Mouse (Mus musculus): ENCODE results near the gene Smim24. TPM values are rescaled to one million over a fixed set of nuclear protein-coding genes. Genes with fewer than 3 reads are reported as not detected.

Smim24 gene
- total RNA-seq (2023), result 5.3 TPM

DNA sequence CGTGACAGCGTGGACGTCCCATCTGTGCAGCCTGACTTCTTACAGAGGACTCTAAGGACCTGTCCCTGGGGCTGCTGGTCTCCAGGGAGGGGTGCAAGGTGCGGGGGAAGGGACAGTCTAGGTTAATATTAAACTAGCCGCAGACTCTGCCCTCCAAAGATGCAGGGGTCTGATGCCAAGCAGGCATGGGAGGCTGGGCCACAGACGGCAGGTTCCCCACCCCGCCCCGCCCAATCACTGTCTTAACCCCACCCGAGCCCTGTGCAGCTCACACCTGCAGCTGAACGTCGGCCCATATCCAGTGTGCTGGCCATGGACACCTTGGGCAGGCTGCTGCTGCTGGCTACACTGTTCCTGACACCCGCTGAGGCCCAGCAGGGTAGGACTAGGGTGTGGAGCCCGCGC is at the start of gene Smim24:
Smim24 (plus strand) TSS at position 271 of the 405 bp plus-strand sequence.

DNA sequence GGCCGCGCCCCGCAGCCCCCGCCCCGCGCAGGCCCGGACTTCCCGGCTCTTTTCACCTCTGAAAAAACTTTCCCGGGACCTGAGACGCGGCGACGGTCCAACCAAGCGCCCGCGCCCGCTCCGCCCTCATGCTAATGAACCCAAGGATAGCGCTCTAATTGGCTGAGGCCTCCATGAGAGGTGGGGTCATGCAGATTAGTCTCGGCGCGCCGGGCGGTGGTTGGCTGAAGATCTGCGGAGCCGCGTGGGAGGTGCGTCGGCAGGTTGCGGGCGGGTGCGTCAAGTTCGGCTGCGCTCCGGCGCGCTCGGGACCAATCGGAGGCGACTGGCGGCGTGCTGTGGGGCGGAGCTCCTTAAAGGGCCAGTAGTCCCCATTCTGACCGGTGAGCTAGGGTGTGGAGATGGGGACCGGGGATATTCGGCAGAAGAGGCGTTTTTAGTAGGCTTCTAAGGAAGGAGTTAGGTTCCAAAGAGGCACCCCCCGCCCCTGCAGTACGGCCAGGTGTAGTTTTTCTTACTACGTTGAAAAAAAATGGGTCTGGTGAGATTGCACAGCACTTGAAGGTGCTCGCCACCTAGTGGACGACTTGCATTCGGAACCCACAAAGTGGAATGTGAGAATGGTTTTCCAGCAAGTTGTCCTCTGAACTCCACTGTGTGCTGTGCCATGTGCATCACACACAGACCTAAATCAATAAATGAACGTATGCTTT is 42.3 kb upstream of the Smim24 start, which contains the start of gene Hmg20b:
Hmg20b (minus strand) TSS at position 130 of the 713 bp plus-strand sequence.

DNA sequence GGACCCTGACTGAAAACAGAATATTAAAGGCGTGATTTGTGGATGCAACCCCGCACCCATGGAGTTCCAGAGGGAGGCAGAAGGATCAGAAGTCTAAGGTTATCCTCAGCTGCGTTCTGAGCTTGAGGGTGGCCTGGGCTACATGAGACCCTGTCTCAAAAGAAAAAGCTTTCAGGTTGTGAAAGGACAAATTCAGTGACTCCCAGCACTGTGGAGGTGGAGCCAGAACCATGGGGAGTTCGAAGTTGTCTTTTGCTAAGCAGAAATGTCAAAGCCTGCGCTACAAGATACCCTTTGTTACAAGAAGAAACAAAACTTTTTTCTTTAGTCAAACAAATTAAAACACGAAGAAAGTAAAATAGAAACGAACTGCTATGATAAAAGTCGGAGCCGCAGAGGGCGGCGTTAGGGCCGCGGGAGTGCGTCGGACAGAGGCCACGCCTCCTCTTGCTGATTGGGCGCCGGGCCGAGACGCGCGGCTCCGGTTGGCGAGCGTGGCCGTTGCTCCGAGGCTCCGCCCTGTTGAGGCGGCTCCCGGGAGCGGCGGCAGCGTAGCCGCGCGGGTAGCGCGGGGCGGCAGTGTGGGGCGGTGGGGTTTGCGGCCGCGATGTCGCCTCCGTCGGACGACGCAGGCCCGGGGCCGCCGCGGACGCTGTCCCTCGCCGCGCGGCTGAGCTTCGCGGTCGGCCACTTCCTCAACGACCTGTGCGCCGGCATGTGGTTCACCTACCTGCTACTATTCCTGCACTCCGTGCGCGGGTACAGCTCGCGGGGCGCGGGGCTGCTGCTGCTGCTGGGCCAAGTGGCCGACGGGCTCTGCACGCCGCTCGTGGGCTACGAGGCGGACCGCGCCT is 35.6 kb upstream of the Smim24 start, which contains the start of gene Mfsd12:
Mfsd12 (plus strand) TSS at position 501 of the 854 bp plus-strand sequence.

DNA sequence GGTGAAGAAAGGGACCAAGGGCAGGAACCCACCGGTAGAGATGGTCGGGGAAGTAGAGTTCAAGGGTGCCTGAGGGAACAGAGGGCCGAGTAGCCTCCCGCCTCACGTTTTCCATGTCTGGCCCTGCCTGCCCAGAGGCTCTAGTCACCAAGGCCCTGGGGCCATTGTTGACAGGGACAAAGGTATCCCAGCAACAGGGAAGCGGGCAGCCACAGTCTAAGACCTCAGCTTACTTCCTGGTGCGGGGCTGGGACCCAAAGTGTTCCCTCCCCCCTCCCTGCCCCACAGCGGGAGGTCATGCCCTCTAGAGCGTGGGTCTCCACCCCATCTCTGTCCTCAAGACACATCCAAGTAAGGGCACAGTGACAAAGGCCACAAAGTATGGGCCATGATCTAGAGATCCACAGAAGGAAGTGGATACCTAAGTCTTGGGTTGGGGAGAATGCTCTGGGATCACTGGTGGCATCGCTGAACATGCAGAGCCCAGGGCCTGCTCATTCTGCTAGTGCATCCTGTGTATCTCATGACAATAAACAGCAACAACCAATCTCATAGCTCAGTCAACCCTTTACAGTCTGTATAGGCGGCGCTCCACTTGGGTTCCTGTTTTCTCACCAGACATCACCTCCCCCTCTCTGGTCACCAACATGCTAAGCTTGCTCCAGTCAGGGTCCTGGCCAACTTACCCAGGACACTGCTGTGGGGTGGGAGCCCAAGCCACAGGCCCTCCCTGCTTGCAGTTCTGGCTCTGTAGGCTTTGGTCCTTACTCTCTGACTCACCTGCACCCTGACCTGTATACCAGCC is 27.0 kb upstream of the Smim24 start, which contains the start of gene 4930404N11Rik:
4930404N11Rik (minus strand) TSS at position 145 of the 805 bp plus-strand sequence.

DNA sequence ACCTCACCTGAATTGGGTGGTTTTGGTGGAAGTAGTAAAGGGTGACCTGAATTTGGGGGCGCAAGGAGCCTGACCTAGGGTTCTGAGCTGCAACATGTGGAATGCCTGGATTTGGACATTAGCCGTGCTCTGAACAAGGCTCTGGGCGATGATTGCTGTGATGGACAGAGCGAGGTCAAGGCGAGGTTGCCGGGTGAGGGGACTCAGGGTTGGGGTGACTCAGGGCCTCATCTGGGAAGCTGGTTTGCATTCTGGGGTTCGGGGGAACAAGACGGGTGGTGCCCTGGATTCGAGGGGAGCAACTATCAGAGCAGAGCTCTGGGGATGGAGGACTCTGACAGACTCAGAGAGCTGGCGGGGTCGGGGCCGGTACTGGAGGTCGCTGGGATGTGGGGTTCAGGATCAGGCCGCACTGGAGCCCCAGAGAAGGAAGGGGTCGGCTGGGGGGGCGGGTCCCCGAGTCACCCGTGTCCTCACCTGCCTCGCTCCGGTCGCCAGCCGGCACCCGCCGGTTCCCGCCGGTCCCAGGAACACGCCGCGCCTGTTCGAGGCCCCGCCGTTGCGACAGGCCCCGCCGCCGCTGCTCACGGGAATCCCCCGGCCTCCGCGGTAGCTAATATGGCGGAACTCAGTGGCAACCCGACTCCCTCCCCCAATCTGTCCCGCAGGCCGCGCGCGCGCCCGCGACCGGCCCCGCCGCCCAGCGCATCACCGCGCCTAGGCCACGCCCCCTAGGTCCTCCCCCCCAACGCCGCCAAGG is 14.9 kb upstream of the Smim24 start, which contains the start of gene Fzr1:
Fzr1 (minus strand) TSS at position 724 of the 760 bp plus-strand sequence.

DNA sequence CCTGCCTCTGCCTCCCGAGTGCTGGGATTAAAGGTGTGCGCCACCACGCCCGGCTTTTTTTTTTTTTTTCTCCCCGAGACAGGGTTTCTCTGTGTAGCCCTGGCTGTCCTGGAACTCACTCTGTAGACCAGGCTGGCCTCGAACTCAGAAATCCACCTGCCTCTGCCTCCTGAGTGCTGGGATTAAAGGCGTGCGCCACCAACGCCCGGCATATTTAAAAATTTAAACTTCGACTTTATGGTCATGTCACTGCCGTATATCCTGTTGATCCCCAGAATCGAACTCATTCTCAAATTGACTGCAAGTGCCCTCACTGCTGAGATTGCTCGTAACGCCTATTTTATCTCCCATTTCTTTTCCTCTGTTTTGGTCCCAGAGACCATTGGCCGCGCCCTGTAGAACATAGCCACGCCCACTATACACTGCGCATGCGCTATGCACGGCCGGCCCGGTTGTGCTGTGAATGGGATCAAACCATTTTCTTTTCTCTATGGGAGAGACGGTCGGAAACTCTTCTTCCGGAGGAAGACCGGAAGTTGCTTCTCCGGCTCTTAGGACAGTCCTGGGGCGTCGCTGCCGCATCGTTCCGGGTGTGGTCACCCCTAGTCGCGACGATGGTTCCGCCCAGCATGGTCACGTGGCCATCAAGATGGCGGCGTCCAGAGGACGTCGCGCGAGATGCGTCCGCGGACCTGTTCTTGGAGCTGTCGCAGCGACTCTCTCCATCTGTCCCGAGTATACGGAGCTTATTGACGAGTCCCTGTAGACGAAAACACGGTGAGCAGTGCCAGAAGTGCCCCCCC is 8.8 kb upstream of the Smim24 start, which contains the start of the genes Dohh and Gm48551:
Dohh (plus strand) TSS at position 627 of the 803 bp plus-strand sequence.
Gm48551 (plus strand) TSS at position 665 of the 803 bp plus-strand sequence.

DNA sequence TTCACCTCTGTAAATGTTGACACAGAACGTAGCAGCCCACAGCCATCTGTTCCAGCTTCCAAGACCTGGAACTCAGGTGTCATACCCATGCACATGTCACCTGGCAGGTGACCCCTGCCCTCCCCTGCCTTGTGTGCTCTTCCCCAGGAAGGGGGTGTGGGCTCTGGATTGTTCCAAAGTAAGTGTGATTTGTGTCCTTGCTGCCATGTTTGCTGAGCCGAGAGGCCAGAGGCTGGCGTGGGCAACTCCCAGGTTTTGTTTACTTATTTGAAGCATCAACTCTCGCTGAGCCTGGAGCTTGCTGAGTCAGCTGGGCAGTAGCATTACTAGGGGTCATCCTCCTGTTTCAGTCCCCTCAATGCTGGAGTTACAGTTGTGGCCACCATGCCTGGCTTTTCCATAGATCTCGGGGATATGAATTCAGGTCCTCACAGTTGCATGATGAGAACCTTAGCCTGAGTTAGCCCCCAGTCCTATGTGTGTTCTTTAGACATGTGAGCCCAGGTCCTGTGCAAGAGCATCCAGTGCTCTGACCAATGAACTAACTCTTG is 4.3 kb upstream of the Smim24 start, which contains the start of gene Gm48552:
Gm48552 (plus strand) TSS at position 501 of the 551 bp plus-strand sequence.

Other genes starting within 250 kb of the Smim24 start
- gene Pias4, start 225.1 kb upstream of the Smim24 start, total RNA-seq (2023), result 41.2 TPM
- 2,569 TPM for gene Eef2, start 216.4 kb upstream of the Smim24 start, total RNA-seq (2023)
- gene Dapk3, start 210.0 kb upstream of the Smim24 start, total RNA-seq (2023), result 63.4 TPM
- not detected for gene 4930442H23Rik, start 209.2 kb upstream of the Smim24 start, total RNA-seq (2023)
- 0.37 TPM for gene Nmrk2, start 191.0 kb upstream of the Smim24 start, total RNA-seq (2023)
- 0.12 TPM for gene Atcay, start 162.2 kb upstream of the Smim24 start, total RNA-seq (2023)
- gene Zfr2, start 159.9 kb upstream of the Smim24 start, total RNA-seq (2023), result 6.8 TPM
- 21.5 TPM for gene Matk, start 140.1 kb upstream of the Smim24 start, total RNA-seq (2023)
- gene Mrpl54, start 126.1 kb upstream of the Smim24 start, total RNA-seq (2023), result 123 TPM
- 27.2 TPM for gene Apba3, start 126.1 kb upstream of the Smim24 start, total RNA-seq (2023)
- 4.8 TPM for gene Tjp3, start 101.5 kb upstream of the Smim24 start, total RNA-seq (2023)
- gene Pip5k1c, start 100.1 kb upstream of the Smim24 start, total RNA-seq (2023), result 106 TPM
- gene Cactin, start 71.9 kb upstream of the Smim24 start, total RNA-seq (2023), result 48.0 TPM
- 39.9 TPM for gene Tbxa2r, start 64.3 kb upstream of the Smim24 start, total RNA-seq (2023)
- gene Gipc3, start 49.8 kb upstream of the Smim24 start, total RNA-seq (2023), result not detected
- 41.6 TPM for gene Hmg20b, start 42.6 kb upstream of the Smim24 start, total RNA-seq (2023)
- 4.8 TPM for gene Mfsd12, start 35.6 kb upstream of the Smim24 start, total RNA-seq (2023)
- 5.7 TPM for gene 4930404N11Rik, start 27.2 kb upstream of the Smim24 start, total RNA-seq (2023)
- gene Fzr1, start 14.5 kb upstream of the Smim24 start, total RNA-seq (2023), result 30.6 TPM
- 44.9 TPM for gene Dohh, start 8.6 kb upstream of the Smim24 start, total RNA-seq (2023)
- gene Gm48551, start 8.6 kb upstream of the Smim24 start, total RNA-seq (2023), result 5.8 TPM
- 4.2 TPM for gene Gm48552, start 4.0 kb upstream of the Smim24 start, total RNA-seq (2023)
- 20.7 TPM for gene Nfic, start 62.6 kb downstream of the Smim24 start, total RNA-seq (2023)
- not detected for gene Celf5, start 89.7 kb downstream of the Smim24 start, total RNA-seq (2023)
- 216 TPM for gene Ncln, start 103.3 kb downstream of the Smim24 start, total RNA-seq (2023)
- 131 TPM for gene S1pr4, start 107.1 kb downstream of the Smim24 start, total RNA-seq (2023)
- gene Gna15, start 131.2 kb downstream of the Smim24 start, total RNA-seq (2023), result 20.8 TPM
- 22.9 TPM for gene Gna11, start 152.1 kb downstream of the Smim24 start, total RNA-seq (2023)
- gene Aes, start 166.4 kb downstream of the Smim24 start, total RNA-seq (2023), result 523 TPM
- gene Tle2, start 181.5 kb downstream of the Smim24 start, total RNA-seq (2023), result 5.9 TPM
- 1.9 TPM for gene Tle6, start 208.0 kb downstream of the Smim24 start, total RNA-seq (2023)
- 4.9 TPM for gene BC025920, start 213.2 kb downstream of the Smim24 start, total RNA-seq (2023)
- 28.2 TPM for gene Sirt6, start 234.7 kb downstream of the Smim24 start, total RNA-seq (2023)
- gene Ankrd24, start 235.5 kb downstream of the Smim24 start, total RNA-seq (2023), result 1.4 TPM

All from CD8-positive naive resting alpha-beta T cell, adult 57 days (primary cell).